Mouse (Mus musculus) CH12.LX (cell line): ENCODE data around the gene Sectm1a. TPM values are rescaled to one million over a fixed set of nuclear protein-coding genes. Genes with fewer than 3 reads are reported as not detected.

Experiments used
- DNase-seq: peaks from one replicate; pipeline ENCODE4 v3.0.0-alpha.2; 2013; ENCODE audit errors: extremely low read depth
- H3K27ac ChIP-seq: 2 replicates; pipeline ENCODE4 v1.5.1; 2012; ENCODE audit warnings: low read depth, mild to moderate bottlenecking, control low read depth, moderate library complexity; ENCODE audit not compliant: insufficient read depth
- H3K27me3 ChIP-seq: replicated peaks from 2 replicates; pipeline ENCODE3; 2012; ENCODE audit warnings: inconsistent platforms
- H3K36me3 ChIP-seq, 2 experiments: replicated peaks in 1 of 2; 2 replicates each; pipeline versions ENCODE3 to v1.6.1; 2012; ENCODE audit warnings: inconsistent platforms in 1 of 2, low read length in 1 of 2, mild to moderate bottlenecking in 1 of 2, mixed read lengths in 1 of 2, moderate library complexity in 1 of 2; ENCODE audit not compliant: control insufficient read depth in 1 of 2, insufficient read depth in 1 of 2
- H3K4me1 ChIP-seq, 2 experiments: 2 replicates each; pipeline ENCODE4 v1.6.1; 2012; ENCODE audit warnings: inconsistent platforms in 1 of 2, moderate library complexity in 1 of 2; ENCODE audit not compliant: insufficient read depth in 2 of 2, control insufficient read depth in 1 of 2
- H3K4me2 ChIP-seq: 2 replicates; pipeline ENCODE4 v1.6.1; 2012; ENCODE audit warnings: low read depth, mild to moderate bottlenecking, control low read depth; ENCODE audit not compliant: poor library complexity, insufficient read depth, severe bottlenecking
- H3K4me3 ChIP-seq, 3 experiments: fragments of 150-350 bp in 1 of 3; sonication (generic) in 1 of 3; replicated peaks in 1 of 3; 2 replicates each; pipeline versions ENCODE3 to v1.5.1; 2011 to 2012; ENCODE audit warnings: low read depth in 2 of 3, low read length in 2 of 3, mild to moderate bottlenecking in 2 of 3, moderate library complexity in 2 of 3, control low read depth in 1 of 3, improper control_type of control experiment in 1 of 3, inconsistent platforms in 1 of 3, mixed read lengths in 1 of 3; ENCODE audit not compliant: poor library complexity in 1 of 3
- H3K79me2 ChIP-seq: replicated peaks from 2 replicates; pipeline ENCODE4 v1.6.1; 2012; ENCODE audit warnings: mild to moderate bottlenecking, moderate library complexity; ENCODE audit not compliant: control insufficient read depth, poor library complexity, insufficient read depth, severe bottlenecking; ENCODE audit errors: extremely low read depth
- H3K9ac ChIP-seq: 2 replicates; pipeline ENCODE4 v1.6.1; 2012; ENCODE audit warnings: low read depth, mild to moderate bottlenecking, control low read depth, moderate library complexity; ENCODE audit not compliant: insufficient read depth
- H3K9me3 ChIP-seq: replicated peaks from 2 replicates; pipeline ENCODE3; 2012; ENCODE audit warnings: low read length, inconsistent platforms, mixed read lengths
- BHLHE40 ChIP-seq: IDR thresholded peaks from 2 replicates; pipeline ENCODE4 v1.6.1; 2011; ENCODE audit warnings: mild to moderate bottlenecking, low read depth, low read length, improper control_type of control experiment
- E2F4 ChIP-seq: IDR thresholded peaks from 2 replicates; pipeline ENCODE4 v1.6.1; 2011; ENCODE audit warnings: low read depth, low read length, improper control_type of control experiment; ENCODE audit not compliant: insufficient replicate concordance
- ELF1 ChIP-seq: IDR thresholded peaks from 2 replicates; pipeline ENCODE4 v1.6.1; 2014; ENCODE audit warnings: low read depth, mild to moderate bottlenecking, inconsistent platforms, low read length, improper control_type of control experiment
- ETS1 ChIP-seq: conservative IDR thresholded peaks from 2 replicates; pipeline ENCODE4 v1.6.1; 2012; ENCODE audit warnings: low read depth, mild to moderate bottlenecking, inconsistent platforms, low read length, improper control_type of control experiment, moderate library complexity
- GABPA ChIP-seq: IDR thresholded peaks from 2 replicates; pipeline ENCODE4 v1.6.1; 2012; ENCODE audit warnings: low read depth, low read length, improper control_type of control experiment, inconsistent platforms; ENCODE audit not compliant: insufficient replicate concordance
- IRF4 ChIP-seq: IDR thresholded peaks from 2 replicates; pipeline ENCODE4 v1.6.1; 2014; ENCODE audit warnings: low read depth, mild to moderate bottlenecking, inconsistent platforms, low read length, improper control_type of control experiment
- JUN ChIP-seq: IDR thresholded peaks from 2 replicates; pipeline ENCODE4 v1.6.1; 2011; ENCODE audit warnings: low read depth, mild to moderate bottlenecking, low read length, improper control_type of control experiment, moderate library complexity; ENCODE audit not compliant: insufficient read depth
- KAT2A ChIP-seq: IDR thresholded peaks from 2 replicates; pipeline ENCODE4 v1.6.1; 2012; ENCODE audit warnings: low read length, improper control_type of control experiment, inconsistent platforms; ENCODE audit not compliant: insufficient replicate concordance
- MAFK ChIP-seq: IDR thresholded peaks from 2 replicates; pipeline ENCODE4 v1.6.1; 2011; ENCODE audit warnings: low read length, improper control_type of control experiment; ENCODE audit not compliant: insufficient replicate concordance
- MAX ChIP-seq: IDR thresholded peaks from 2 replicates; pipeline ENCODE4 v1.6.1; 2011; ENCODE audit warnings: low read length, improper control_type of control experiment
- MYC ChIP-seq: IDR thresholded peaks from 2 replicates; pipeline ENCODE4 v1.6.1; 2011; ENCODE audit warnings: low read depth, mild to moderate bottlenecking, improper control_type of control experiment, low read length
- NELFE ChIP-seq: IDR thresholded peaks from 2 replicates; pipeline ENCODE4 v1.6.1; 2011; ENCODE audit warnings: low read depth, low read length, improper control_type of control experiment
- NRF1 ChIP-seq: IDR thresholded peaks from 2 replicates; pipeline ENCODE4 v1.6.1; 2014; ENCODE audit warnings: low read depth, mild to moderate bottlenecking, inconsistent platforms, low read length, improper control_type of control experiment, moderate library complexity
- PAX5 ChIP-seq: IDR thresholded peaks from 2 replicates; pipeline ENCODE4 v1.6.1; 2012; ENCODE audit warnings: low read length, inconsistent platforms, mixed read lengths
- POLR2AphosphoS2 ChIP-seq: IDR thresholded peaks from 2 replicates; pipeline ENCODE4 v1.6.1; 2011; ENCODE audit warnings: low read depth, low read length, improper control_type of control experiment
- RCOR1 ChIP-seq: conservative IDR thresholded peaks from 2 replicates; pipeline ENCODE4 v1.6.1; 2012; ENCODE audit warnings: low read depth, mild to moderate bottlenecking, inconsistent platforms, low read length, improper control_type of control experiment
- SIN3A ChIP-seq: IDR thresholded peaks from 2 replicates; pipeline ENCODE4 v1.6.1; 2012; ENCODE audit warnings: low read length, improper control_type of control experiment, inconsistent platforms
- SMC3 ChIP-seq: IDR thresholded peaks from 2 replicates; pipeline ENCODE4 v1.6.1; 2011; ENCODE audit warnings: low read depth, low read length, improper control_type of control experiment
- TCF12 ChIP-seq: IDR thresholded peaks from 2 replicates; pipeline ENCODE4 v1.6.1; 2014; ENCODE audit warnings: low read depth, mild to moderate bottlenecking, inconsistent platforms, low read length, improper control_type of control experiment
- USF1 ChIP-seq: IDR thresholded peaks from 2 replicates; pipeline ENCODE4 v1.6.1; 2014; ENCODE audit warnings: low read depth, mild to moderate bottlenecking, inconsistent platforms, low read length, improper control_type of control experiment
- ZC3H11A ChIP-seq: IDR thresholded peaks from 2 replicates; pipeline ENCODE4 v1.6.1; 2012; ENCODE audit warnings: low read depth, mild to moderate bottlenecking, inconsistent platforms, low read length, improper control_type of control experiment
- ZMIZ1 ChIP-seq: IDR thresholded peaks from 2 replicates; pipeline ENCODE4 v1.6.1; 2012; ENCODE audit warnings: low read depth, mild to moderate bottlenecking, inconsistent platforms, low read length, improper control_type of control experiment
- ZNF384 ChIP-seq: IDR thresholded peaks from 2 replicates; pipeline ENCODE4 v1.6.1; 2012; ENCODE audit warnings: low read depth, low read length, improper control_type of control experiment, inconsistent platforms
- dilution Hi-C: fragments of 300-500 bp; cut with MboI; formaldehyde crosslinking; loops from 2 replicates; pipeline ENCODE4 v1.14.3; 2020; ENCODE audit warnings: low sequenced_read_pairs; ENCODE audit not compliant: extremely low pct_unique_long_range_greater_than_20kb, extremely low pct_ligation_motif_present
- in situ Hi-C: fragments of 300-500 bp; cut with MboI; formaldehyde crosslinking; loops from 3 replicates; pipeline ENCODE4 v1.14.3; 2019; ENCODE audit warnings: low sequenced_read_pairs, low pct_ligation_motif_present, low pct_unique_long_range_greater_than_20kb, mixed read lengths
- polyA plus RNA-seq: library from polyadenylated mRNA; unstranded; fragments of >175 nt; gene quantifications from 2 replicates; pipeline ENCODE4 v1.2.1, GENCODE M21; 2012; ENCODE audit warnings: low read depth; ENCODE audit not compliant: insufficient read length
- total RNA-seq, 2 experiments: library from RNA; depleted of rRNA; stranded (reverse); fragments of 300-350 nt in 1 of 2; fragments of >200 nt in 1 of 2; gene quantifications; 2 replicates each; pipeline ENCODE4 v1.2.3; 2012 to 2014

The Sectm1a gene
- total and polyA plus RNA-seq, 3 experiments, result 0.08 TPM; not detected in 2

DNA sequence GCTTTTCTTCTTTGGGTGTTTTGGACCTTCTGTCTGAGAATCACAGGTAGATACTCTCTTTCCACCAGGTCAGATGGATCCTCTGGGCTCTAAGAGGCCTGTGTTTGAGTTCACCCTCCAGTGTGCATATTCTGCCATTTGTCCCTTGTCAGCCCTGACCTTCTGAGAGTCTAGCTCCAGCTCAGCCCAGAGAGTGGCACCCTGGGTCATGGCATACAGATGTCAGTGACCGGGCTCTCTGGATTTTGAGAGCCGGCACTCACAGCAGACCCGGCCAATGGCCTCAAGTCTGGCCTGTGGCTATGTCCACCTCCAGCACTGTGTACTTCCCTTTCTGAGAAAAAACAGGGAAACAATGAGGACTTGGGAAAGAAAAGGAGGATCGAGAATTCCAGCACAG lies 21.5 kb downstream of the Sectm1a start:
- Histone ChIP-seq H3K4me1 (peaks cover 3 to 9% of the 10 kb centered on the region in 2 experiments; a peak in 2 of 4 replicates), H3K27me3 (peaks cover 29% of the 10 kb centered on the region), H3K79me2 (no peaks in the 10 kb centered on the region), H3K4me3 (no peak overlapping the region), H3K9me3 (no peaks in the 10 kb centered on the region), H3K4me2 (no peak overlapping the region), H3K9ac (no peak overlapping the region), H3K27ac (no peak overlapping the region), H3K36me3 (no peaks in the 10 kb centered on the region)
- dilution Hi-C loops, result no loop called here
- DNase-seq, result no peak
- TF ChIP-seq ZMIZ1 (no peak), MYC (no peak), ZC3H11A (no peak), SIN3A (no peak), SMC3 (no peak), POLR2AphosphoS2 (no peak), USF1 (no peak), JUN (no peak)
- in situ Hi-C loops, result no loop called here

DNA sequence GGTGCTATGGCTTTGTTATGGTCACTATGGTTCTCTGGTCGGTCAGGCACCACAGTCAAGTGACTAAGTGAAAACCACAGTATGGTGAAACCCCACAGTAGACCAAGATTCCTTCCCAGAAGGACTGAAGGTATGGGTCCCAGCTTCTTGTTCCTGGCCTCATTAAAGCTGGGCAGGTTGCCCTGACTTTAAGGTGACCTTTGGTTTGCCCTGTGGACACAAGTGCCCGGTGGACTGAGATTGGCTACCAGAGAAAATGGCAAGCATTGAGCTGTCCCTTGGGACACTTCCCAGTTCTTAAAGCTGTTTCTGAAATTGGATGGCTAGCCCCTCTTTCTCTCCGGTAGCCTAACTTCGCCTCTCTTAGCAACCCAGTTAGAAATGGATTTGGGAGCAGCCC lies 22.1 kb downstream of the Sectm1a start:
- Histone ChIP-seq H3K9ac (no peak overlapping the region), H3K9me3 (no peaks in the 10 kb centered on the region), H3K4me1 (peaks cover 0 to 9% of the 10 kb centered on the region in 2 experiments; a peak in 2 of 4 replicates), H3K27ac (no peak overlapping the region), H3K27me3 (peaks cover 32% of the 10 kb centered on the region), H3K79me2 (no peaks in the 10 kb centered on the region), H3K4me2 (no peak overlapping the region), H3K4me3 (no peak overlapping the region), H3K36me3 (no peaks in the 10 kb centered on the region)
- in situ Hi-C loops (no loop called here), dilution Hi-C loops (no loop called here)
- no peak for TF ChIP-seq ETS1
- TF ChIP-seq NELFE, result no peak
- TF ChIP-seq KAT2A, result no peak
- TF ChIP-seq JUN, result no peak
- TF ChIP-seq ZNF384, result no peak
- no peak for TF ChIP-seq POLR2AphosphoS2
- TF ChIP-seq MAFK, result no peak
- DNase-seq, result no peak

DNA sequence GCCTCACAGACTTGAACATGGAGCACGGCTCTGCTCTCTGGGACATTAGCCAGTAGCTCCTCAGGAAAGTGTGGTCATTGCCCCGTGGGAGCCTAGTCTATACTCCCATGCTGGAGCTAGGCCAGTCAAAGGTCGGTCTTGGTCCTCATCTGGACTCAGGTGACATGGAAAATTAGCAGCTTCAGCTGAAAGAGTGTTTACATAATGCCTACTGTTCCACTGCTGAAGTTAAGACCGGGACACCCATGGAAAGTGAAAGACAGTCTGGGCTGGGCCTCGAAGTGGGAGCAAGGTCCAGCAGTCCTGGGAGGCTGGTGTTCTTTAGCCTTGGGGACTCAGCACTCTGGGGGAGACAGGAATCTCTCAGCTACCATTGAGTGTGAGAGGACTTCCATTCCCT lies 22.9 kb downstream of the Sectm1a start:
- Histone ChIP-seq H3K79me2 (no peaks in the 10 kb centered on the region), H3K9me3 (no peaks in the 10 kb centered on the region), H3K36me3 (no peaks in the 10 kb centered on the region), H3K27me3 (peaks cover 26% of the 10 kb centered on the region), H3K4me2 (no peak overlapping the region), H3K27ac (no peak overlapping the region), H3K9ac (no peak overlapping the region), H3K4me1 (peaks cover 0 to 9% of the 10 kb centered on the region in 2 experiments; a peak in 1 of 4 replicates), H3K4me3 (no peak overlapping the region)
- no peak for DNase-seq
- no peak for TF ChIP-seq JUN
- TF ChIP-seq SIN3A, result no peak
- TF ChIP-seq SMC3, result no peak
- no peak for TF ChIP-seq POLR2AphosphoS2
- TF ChIP-seq MAFK, result no peak
- no peak for TF ChIP-seq ZC3H11A
- no peak for TF ChIP-seq NRF1
- TF ChIP-seq MAX, result no peak
- TF ChIP-seq ELF1, result no peak
- TF ChIP-seq BHLHE40, result no peak
- no peak for TF ChIP-seq PAX5
- no peak for TF ChIP-seq KAT2A
- no peak for TF ChIP-seq E2F4
- no peak for TF ChIP-seq RCOR1
- no peak for TF ChIP-seq TCF12
- TF ChIP-seq IRF4, result no peak
- no peak for TF ChIP-seq GABPA
- dilution Hi-C loops, result no loop called here
- in situ Hi-C loops, result no loop called here
